Mouse (Mus musculus) megakaryocyte, embryonic 14.5 days (primary cell): ENCODE data around the gene Hoxb6.

Experiments used
- FLI1 ChIP-seq: IDR thresholded peaks from 2 replicates; pipeline ENCODE4 v1.6.1; 2012; ENCODE audit warnings: low read length, inconsistent platforms, mixed read lengths
- GATA1 ChIP-seq: IDR thresholded peaks from 3 replicates; pipeline ENCODE4 v1.6.1; 2012; ENCODE audit warnings: mixed read lengths, low read length, inconsistent platforms, borderline replicate concordance

GRCm38 (mm10) chr11:96285771-96286738 lies 6.2 kb upstream of the Hoxb6 start, which contains the start of gene Hoxb7:
- TF ChIP-seq GATA1: no peak
- no peak for TF ChIP-seq FLI1
